Mouse (Mus musculus) CH12F3 (cell line): ENCODE data around the gene Jade1.

ENCODE experiments used
- in situ Hi-C: fragments of 300-500 bp; cut with MboI; formaldehyde crosslinking; loops from 2 replicates; pipeline ENCODE4 v1.14.3; 2020; ENCODE audit warnings: low sequenced_read_pairs

Gene Jade1

DNA sequence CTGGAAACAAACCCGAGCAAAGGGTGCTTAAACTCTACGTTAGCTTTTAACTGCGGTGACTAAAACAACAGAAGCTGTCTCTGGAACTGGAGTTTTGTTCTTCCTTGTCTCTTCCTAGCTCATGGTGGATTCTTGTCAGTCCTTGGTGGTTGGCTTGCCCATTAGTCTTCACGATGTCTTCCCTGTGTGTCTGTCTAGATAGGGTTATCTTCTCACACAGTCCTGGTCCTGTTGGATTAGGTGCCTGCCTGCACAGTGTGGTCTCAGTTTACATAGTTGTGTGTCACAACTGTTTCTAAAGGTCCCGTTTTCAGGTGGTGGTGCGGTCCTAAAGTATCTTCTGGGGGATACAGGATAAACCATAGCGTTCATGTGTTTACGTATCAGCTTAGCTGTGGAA, 41.5 kb downstream of the Jade1 start:
- in situ Hi-C loops: no loop called here

DNA sequence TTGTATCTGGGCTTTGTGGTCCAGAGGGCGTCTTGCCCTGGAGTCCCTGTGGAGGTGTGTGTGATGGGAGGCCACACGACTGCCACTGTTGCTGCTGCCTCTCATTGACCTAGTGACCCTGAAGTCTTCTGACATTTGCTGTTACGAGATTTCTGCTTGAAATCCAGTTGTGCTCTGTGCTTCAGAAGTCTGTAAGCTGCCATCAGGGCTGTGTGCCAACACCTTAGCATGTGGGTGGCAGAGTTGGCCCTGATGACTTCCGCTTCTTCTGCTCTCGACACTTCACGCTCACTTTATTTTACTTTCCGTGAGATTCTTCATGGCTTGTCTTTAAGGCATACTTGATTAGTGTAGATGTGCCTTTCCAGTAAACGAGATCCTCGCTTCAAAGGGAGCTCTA, 42.9 kb downstream of the Jade1 start:
- in situ Hi-C loops: no loop called here

DNA sequence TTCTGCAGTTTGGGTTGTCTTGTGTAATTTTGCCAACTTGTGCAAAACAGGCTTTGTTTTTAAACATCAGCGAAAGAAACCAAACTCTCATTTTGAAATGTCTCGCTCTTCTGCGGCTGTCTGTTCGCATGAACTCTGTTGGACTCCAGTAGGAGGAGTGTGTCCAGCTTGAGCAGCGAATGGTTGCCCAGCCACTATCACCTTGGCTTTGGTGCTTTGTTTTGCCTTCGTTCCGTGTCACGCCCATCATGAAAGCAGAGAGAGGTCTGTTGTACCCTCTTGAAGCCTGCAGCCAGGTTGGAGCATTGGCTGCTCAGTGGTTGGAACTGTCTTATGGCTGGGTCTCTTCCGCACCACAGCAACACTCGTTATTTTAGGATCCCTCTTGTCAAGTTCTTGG, 43.7 kb downstream of the Jade1 start:
- in situ Hi-C loops: no loop called here

DNA sequence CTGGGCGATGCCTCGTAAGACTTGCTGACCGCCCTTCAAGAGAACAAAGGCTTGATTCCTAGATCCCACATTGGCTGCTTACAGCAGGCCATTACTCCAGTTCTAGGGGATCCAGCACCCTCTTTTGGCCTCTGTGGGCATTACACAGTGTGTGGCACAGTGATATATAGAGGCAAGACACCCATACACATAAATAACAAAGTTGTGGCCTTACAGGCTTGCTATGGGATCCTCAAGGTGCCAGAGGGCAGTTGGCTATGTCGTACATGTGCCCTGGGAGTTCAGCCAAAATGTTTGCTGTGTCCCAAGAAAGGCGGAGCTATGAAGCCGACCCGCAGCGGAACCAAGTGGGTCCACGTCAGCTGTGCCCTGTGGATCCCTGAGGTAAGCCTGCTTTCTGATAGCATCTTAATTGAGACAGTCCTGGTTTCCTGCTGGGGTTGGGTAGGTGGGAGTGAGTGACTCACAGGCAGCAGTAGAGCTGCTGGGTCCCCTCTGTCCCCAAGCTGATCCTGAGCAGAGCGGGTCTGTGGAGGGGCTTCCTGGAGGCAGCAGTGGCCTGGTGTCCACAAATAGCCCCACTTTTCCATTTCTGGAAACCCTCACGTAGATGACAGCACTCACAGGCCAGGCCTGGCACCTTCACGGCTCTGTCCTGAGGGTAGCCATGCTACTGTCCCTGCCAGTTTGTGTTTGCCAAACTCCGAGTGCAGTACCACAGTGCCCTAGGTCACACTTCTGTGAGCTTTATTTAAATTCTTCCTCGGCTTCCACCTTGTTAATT, 44.5 kb downstream of the Jade1 start:
- in situ Hi-C loops: no loop called here

DNA sequence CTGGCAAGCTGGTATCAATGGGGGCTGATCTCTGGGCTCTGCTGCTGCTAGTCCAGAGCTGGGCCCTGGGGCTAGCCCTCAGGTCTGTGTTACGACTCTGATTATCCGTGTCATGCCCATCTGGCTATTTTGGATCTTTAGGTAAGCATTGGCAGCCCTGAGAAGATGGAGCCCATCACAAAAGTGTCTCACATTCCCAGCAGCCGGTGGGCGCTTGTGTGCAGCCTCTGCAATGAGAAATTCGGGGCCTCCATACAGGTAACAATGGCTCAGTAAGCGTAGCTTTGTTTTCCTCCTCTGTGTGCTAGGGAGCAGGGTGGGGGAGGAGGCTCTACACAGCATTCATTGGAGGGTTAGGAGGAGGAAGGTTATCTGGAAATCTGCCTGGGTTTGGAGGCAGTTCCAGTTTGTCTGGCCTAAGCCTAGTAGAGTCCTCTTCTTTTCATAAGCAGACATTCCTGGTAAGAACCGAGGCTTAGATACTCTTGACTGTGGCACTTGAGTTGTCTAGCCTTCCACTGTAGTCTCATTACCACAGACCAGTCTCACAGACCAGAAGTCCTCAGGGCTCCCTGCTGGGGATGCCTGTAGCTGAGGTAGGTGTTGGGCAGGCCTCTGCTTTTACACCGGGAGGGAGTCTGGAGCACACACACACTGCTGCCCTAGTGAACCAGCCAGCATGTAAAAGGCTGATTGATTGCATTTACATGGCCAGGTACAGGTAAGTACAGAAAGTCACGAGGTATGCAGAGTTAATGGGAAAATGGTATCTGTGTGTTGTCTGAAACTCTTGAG, 45.9 kb downstream of the Jade1 start:
- in situ Hi-C loops: no loop called here

DNA sequence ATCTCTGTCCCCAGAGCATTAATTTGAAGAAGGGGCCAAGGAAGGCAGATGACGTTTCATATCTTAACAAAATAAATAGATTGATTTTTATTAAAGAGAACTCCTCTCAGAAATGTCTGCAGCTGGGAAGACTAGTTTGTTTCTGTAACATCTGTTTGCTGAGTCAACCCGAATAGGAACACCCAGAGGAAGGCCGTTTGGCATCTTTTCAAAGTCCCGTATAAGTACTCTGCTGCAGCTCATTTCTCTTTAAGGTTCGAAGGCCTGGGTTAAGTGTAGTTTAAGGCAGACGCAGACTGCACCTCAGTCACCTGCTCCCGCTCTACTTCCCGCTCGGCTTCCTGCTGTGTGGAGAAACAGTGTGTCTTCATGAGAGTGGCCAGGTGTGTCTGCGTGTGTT, 47.4 kb downstream of the Jade1 start:
- in situ Hi-C loops: no loop called here

DNA sequence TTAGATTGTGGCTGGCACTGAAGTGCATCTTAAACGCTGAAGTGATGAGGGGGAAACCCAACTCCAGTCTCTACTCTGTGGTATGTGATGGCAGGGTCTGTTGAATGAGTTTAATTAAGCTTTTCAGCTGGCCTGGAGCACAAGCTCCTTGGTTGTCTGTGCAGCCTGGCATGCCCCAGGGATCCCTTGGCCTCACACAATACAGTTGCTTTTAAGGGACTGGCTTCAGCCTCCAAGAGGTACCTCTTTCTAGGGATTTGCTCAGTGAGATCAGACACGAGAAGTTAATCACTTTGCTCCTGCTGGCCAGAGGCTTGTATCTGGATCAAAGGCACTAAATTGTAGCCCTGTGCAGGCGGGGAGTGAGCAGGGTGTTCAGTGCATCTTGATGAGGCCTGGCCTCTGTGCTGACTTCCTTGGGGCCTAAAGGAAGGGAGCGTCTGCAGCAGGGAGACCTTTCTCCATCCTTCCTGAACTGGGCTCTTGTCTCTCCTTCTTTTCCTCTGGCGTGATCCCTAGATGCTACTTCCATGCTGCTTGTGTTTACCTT, 48.0 kb downstream of the Jade1 start:
- in situ Hi-C loops: no loop called here

DNA sequence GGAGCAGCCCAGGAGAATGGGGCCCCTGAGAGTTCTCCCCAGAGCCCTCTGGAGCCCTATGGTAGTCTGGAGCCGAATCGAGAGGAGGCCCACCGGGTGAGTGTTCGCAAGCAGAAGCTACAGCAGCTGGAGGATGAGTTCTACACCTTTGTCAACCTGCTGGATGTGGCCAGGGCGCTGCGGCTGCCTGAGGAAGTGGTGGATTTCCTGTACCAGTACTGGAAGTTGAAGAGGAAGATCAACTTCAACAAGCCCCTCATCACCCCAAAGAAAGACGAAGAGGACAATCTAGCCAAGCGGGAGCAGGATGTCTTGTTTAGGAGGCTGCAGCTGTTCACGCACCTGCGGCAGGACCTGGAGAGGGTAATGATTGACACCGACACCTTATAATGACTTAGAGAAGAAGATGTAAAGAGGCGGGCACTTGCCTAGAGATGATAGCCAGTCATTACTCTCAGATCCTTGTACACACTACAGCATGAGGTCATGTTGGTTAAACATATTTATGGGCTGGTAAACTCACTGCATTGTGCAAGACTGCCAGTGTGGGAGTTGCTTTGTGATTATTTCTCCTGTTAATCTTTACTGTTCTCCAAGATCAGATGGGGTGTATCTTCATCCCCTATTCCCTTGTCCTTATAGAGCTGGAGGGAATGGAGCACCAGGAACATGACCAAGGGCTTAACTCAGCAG, 49.2 kb downstream of the Jade1 start:
- in situ Hi-C loops: no loop called here

DNA sequence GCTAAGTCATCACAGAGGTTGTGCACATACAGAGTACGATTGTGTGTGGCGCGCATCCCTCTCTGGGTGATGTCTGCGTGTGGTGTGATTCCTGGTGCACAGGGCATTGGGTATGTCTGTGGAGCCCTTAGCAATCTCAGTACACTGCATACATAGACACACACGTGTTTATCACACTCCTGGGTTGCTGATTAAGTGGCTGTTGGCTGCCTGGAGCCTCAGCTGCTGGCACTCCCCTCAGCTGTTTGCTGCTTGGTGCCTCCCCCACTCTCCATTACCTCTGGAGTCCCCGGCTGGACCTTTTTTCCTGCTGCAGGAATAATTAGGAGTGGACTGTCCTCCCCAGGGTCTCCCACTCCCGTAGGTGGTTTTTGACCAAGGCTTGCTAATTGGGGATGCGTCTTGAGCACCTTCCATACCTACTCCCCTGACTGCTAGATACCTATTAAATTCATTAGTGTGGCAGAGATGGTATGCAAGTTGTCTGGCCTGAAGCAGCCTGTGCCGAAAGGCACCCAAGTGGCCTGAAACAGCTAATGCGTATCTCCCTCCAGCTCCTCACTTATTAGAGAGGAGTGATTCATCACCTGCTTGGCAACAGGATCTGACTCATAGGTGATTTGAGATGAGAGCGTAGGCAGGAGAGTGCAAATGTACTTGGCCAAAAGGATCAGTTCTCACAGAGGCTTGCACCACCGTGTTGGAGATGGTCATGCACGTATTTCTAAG, 50.2 kb downstream of the Jade1 start:
- in situ Hi-C loops: no loop called here

DNA sequence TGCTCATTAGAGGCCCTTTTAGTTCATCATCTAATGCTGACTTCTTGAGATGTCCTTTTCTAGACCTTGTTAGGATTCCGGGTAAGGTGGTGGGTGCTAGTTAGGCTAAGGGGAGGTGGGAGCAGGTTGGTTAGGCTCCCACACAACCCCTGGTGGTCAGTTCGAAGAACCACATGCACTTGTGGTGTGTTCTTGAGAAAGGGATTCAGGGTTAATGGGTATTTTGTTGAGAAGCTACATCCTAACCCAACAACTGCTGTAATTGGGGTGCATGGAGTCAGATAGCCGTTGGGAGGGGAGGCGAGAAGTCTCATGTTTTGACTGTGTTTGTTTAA, 50.8 kb downstream of the Jade1 start:
- in situ Hi-C loops: no loop called here

DNA sequence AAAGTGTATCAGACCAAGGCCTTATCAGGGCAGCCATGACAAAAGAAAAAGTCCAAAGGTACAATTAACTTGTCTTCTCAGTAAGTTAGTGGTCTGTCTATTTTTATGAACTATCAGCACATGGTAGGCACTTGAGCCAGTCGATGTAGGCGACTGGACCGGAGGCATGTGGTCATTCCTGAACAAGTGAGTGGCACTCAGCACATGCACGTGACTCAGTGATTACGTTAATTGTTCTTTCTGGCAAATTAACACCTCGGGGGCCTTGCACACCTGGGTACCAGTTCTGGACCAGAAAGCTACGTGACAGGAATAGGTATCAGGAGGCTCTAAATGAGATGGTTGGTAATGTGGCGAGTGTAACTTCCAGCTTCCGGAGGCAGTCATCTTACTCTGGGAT, 51.5 kb downstream of the Jade1 start:
- in situ Hi-C loops: no loop called here

DNA sequence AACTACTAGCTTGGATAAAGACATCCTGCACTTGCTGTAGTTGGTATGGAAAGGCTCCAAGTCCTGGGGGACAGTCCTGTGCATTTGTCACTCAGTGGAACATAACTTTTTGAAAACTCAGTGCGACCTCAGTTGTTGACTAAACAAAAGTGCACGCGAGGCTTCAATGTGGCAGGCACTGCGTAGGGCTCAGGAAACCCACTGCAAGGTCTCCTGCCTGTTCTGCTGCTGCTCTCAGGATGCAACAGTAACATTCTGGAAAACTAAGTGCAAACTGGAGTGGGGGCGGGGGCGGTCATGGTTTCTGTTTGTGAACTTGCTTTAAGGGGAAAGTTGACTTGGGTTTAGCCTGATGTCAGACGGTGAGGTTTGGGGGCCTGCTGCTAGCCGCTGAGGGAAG, 51.9 kb downstream of the Jade1 start:
- in situ Hi-C loops: no loop called here

DNA sequence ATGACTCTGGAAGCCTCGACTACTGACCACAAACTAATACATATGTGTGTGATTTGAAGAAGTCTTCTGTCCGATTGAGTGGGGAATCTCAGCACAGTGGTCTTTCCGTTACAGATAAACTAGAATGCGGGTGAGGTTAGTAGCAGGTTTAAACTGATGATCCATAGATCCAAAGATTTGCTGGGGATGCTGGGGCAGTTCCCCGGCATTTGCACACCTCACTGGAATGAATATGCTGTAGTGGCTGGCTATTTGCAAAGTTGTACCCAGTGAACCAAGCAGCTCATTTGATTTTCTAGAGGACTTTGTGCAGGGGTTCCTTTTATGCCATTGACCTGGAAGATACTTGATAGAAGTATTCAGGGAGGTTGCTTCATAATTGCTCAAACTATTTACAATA, 53.5 kb downstream of the Jade1 start:
- in situ Hi-C loops: no loop called here

DNA sequence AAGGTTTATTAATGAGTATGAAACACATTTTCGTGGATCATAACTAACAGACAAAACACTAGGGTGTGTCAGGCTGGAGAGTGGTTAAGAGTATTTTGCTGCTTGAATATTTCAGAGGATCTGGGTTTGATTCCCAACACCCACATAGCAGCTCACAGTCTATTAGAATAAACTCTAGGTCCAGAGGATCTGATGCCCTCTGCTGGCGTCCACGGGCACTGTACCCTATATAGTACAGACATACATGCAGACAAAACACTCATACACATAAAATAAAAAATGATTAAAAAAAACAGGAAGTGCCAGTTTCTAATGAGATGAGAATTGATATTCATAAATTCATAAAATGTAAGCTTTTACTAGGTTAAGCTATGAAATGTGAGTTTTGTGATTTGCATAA, 56.7 kb downstream of the Jade1 start:
- in situ Hi-C loops: no loop called here

DNA sequence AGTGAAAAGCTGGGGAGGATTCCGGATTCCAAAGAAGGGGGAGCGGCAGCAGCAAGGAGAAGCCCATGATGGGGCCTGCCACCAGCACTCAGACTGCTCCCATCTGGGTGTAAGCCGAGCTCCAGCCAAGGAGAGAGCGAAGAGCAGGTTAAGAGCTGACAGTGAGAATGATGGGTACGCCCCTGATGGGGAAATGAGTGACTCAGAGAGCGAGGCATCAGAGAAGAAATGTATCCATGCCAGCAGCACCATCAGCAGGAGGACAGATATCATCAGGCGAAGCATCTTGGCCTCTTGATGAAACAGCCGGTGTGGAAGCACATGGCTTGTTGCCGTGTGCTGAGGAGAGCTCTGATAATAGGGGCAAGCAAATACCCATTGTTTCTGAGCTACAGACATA, 58.2 kb downstream of the Jade1 start:
- in situ Hi-C loops: no loop called here

DNA sequence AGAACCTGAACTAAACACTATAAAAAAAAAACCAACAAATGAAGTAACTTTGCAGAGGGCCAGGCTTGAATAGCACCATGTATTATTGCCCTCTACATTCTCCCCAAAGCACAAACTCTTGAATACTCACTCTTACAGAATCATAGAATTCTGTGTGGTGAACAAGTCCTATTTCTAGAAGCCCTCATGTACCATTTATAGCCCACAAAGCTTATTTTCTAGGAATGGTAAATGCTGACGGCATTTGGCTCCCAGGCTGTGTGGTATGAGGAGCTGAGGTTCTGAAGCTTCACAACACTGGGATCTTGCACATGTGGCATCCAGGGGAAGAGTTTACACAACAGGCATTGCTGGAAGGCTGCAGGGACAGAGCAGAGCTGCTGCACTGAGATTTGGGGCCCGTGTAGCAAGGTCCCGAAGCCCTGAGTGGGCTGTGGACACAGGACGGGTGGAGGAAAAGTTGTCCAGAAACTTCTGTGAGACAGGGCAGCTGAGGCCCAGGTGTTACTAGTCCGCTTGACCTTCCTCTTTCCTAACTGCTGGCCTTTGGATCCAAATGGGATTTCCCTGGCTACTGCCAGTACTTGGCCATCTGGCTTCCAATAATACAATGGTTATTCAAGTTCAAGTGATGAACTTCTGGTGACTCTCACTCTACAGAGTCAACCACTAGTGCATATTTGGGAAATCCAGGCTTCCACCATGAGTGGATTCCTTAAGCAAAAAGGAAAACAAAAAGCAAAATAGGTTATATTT, 58.9 kb downstream of the Jade1 start:
- in situ Hi-C loops: no loop called here

DNA sequence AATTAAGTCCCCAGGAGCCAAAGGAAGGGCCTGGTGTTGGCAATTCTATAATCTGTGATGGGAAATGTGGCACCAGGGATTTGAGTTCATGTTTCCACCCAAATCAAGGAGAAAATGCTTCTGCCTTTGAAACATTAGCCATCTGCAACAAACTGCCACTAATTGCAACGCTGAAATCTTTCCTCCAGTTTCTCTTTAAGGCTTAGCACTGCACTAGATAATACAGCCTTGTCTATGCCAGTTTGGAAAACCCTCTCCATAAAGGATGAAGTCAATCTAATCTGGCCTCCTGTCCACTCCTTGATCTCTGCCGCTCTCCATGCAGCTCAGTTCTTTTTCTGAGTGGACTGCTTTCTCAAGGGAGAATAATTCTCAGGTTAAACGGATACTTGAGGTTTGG, 62.5 kb downstream of the Jade1 start:
- in situ Hi-C loops: no loop called here

DNA sequence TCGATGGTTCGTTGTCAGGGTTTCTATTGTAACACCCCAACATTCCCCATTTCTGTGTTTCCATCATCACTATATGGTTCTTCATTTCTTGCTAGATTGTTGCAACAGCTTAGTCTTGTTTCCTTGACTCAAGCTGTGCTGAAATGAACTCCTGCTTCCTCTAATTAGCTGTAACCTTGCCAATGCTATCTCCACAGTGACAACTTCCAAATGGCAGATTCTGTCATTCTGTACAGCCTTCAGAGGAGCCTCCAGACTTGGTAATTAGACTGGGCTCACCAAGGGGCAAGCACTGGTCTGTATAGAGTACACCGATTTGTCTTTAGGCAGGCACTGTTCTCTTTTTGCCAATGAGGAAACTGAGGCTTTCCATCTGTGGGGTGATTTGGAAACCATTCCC, 63.0 kb downstream of the Jade1 start:
- in situ Hi-C loops: no loop called here

DNA sequence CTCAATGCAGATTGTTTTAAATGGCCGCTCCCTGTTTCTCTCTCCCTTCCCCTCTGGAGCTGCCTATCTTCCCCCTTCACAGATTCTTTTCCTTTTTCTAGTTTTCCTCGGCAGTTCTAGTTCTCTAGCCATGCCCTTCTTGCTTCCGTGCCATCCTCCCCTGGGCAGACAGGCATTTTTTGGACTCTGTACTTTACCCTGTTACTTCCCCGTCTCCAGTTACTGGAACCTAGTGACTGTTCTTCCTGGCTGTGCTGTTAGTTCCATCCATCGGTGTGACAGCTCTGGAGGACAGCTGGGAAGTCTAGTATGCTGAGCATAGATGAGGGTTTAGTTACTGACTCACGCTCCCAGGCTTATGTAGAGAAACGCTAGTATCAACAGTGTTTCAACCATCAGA, 65.4 kb downstream of the Jade1 start:
- in situ Hi-C loops: no loop called here

DNA sequence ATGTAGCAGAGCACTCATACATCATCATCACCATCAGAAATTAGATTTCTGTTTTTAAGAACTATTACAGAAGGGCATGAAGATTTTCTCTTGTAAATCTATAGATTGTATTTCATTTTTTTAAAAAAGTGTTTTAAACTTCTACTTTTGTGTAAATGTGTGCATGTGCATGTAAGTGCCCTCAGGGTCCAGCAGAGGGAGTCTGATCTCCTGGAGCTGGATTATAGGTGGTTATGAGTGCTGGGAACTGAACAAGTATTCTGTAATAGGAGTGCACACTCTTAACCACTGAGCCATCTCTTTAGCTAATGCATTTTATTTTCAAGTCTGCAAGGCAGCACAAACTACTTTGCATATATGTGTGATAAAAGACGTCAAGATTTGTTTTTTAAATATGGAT, 100.1 kb downstream of the Jade1 start:
- in situ Hi-C loops: no loop called here
